In genomic region chr6:112684065-112684464, GRCm38 (mm10) we compare ENCODE assay signal across 22 mouse cellular contexts. TPM values are rescaled to one million over a fixed set of nuclear protein-coding genes. Genes with fewer than 3 reads are reported as not detected.
DNase-seq lines count a peak whose midpoint lies in the region; ATAC-seq and TF ChIP-seq lines count a peak whose summit lies in the region.
"Had no signal": no experiment of that assay in that cellular context is flagged by ENCODE, and none has a peak within 500 bp of the region (broad histone marks: within the 10 kb centered on the region; RNA-seq: fewer than 3 reads in every experiment).

No protein-coding gene starts in this region.

- H3K9ac ChIP-seq in heart, embryonic 12.5 days: no peak overlapping the region
- H3K9ac ChIP-seq in heart, adult 2 months (ENCODE audit: low read depth, low read length): no peak overlapping the region
- peak overlapping the region; percentile 27; the same call in 1 of the 2 replicates for H3K9ac ChIP-seq in liver, embryonic 14.5 days (replicated peaks)
- H3K9ac ChIP-seq in hindbrain, embryonic 14.5 days: no peak overlapping the region
- H3K9ac ChIP-seq: embryonic facial prominence, embryonic 15.5 days; limb, embryonic 15.5 days; midbrain, embryonic 15.5 days had no signal

- H3K4me2 ChIP-seq in heart, embryonic 12.5 days: no peak overlapping the region
- peak overlapping the region; percentile 16 for H3K4me2 ChIP-seq in liver, embryonic 14.5 days (ENCODE audit: low read depth)
- no peak overlapping the region for H3K4me2 ChIP-seq in hindbrain, embryonic 14.5 days (replicated peaks)
- H3K4me2 ChIP-seq: embryonic facial prominence, embryonic 15.5 days; limb, embryonic 15.5 days; midbrain, embryonic 15.5 days had no signal

- DNase-seq in heart, adult 2 months: no peak
- peak; percentile 22 to 56 (median 47) for DNase-seq in liver, embryonic 14.5 days (ENCODE audit: low read depth in 3 of 3, low spot score in 3 of 3)
- no peak for DNase-seq in retina, embryonic 14.5 days (ENCODE audit: low spot score)
- DNase-seq in hindbrain, embryonic 14.5 days (ENCODE audit: low spot score): no peak
- no peak for DNase-seq in thymus, postnatal 4 days
- DNase-seq in adrenal gland, postnatal 10 days: no peak
- DNase-seq: adrenal gland, adult 8-10 months; cerebellum, adult 11 months; cerebellum, postnatal 25 days; gastrocnemius, postnatal 14 days; heart, adult 18-20 months; kidney, adult 18-20 months; lung, postnatal 14 days had no signal

- WGBS in heart, embryonic 12.5 days: 67% methylated on average over 2 of the region's 2 CpGs
- 77% methylated on average over 2 of the region's 2 CpGs for WGBS in heart, adult 2 months
- 69% methylated on average over 2 of the region's 2 CpGs for WGBS in liver, embryonic 14.5 days (ENCODE audit: insufficient replicate concordance)
- 86% methylated on average over 2 of the region's 2 CpGs for WGBS in hindbrain, embryonic 14.5 days

- no peak for TF ChIP-seq POLR2A in heart, adult 2 months (IDR thresholded peaks at IDR 0.05; ENCODE audit: insufficient read depth, low read depth, low read length)

- ATAC-seq in heart, embryonic 12.5 days (ENCODE audit: insufficient number of reproducible peaks, low FRiP score): peak; percentile 89
- ATAC-seq in erythroblast, adult 5-6 weeks (replicated peaks; ENCODE audit: low FRiP score, poor library complexity, severe bottlenecking): peak; percentile 96
- peak; percentile 89 for ATAC-seq in liver, embryonic 14.5 days (ENCODE audit: insufficient read depth)
- ATAC-seq in hindbrain, embryonic 14.5 days (ENCODE audit: low FRiP score): no peak
- ATAC-seq: CD4-positive, CD25-positive, alpha-beta regulatory T cell, adult 4 months; midbrain, embryonic 15.5 days had no signal

- H3K9me3 ChIP-seq in heart, embryonic 12.5 days (replicated peaks): no peaks in the 10 kb centered on the region
- no peaks in the 10 kb centered on the region for H3K9me3 ChIP-seq in liver, embryonic 14.5 days (ENCODE audit: control insufficient read depth, low read length)
- no peaks in the 10 kb centered on the region for H3K9me3 ChIP-seq in hindbrain, embryonic 14.5 days (ENCODE audit: control insufficient read depth, low read length)
- H3K9me3 ChIP-seq: embryonic facial prominence, embryonic 15.5 days; hindbrain, embryonic 10.5 days; limb, embryonic 15.5 days; midbrain, embryonic 15.5 days had no signal

- TF ChIP-seq EP300 in heart, adult 2 months (IDR thresholded peaks at IDR 0.05; ENCODE audit: insufficient read depth, low read depth, low read length): no peak
- TF ChIP-seq EP300 in liver, embryonic 14.5 days (IDR thresholded peaks at IDR 0.05; ENCODE audit: low read depth): no peak

- no peak for TF ChIP-seq CTCF in heart, adult 2 months (IDR thresholded peaks at IDR 0.05)
- no peak for TF ChIP-seq CTCF in liver, embryonic 14.5 days (IDR thresholded peaks at IDR 0.05; ENCODE audit: low read depth)

- peaks cover 26% of the 10 kb centered on the region for H3K36me3 ChIP-seq in heart, embryonic 12.5 days
- no peaks in the 10 kb centered on the region for H3K36me3 ChIP-seq in heart, adult 2 months (ENCODE audit: control insufficient read depth, insufficient read depth, low read length)
- peaks cover 35% of the 10 kb centered on the region for H3K36me3 ChIP-seq in liver, embryonic 14.5 days (replicated peaks; ENCODE audit: control insufficient read depth, insufficient read depth, low read depth)
- H3K36me3 ChIP-seq in hindbrain, embryonic 14.5 days (replicated peaks; ENCODE audit: control insufficient read depth, insufficient read depth): no peaks in the 10 kb centered on the region
- H3K36me3 ChIP-seq: midbrain, embryonic 15.5 days had no signal

- intact Hi-C loops in heart, adult 2 months (cut with DNase I): no loop called here

- no peak overlapping the region for H3K4me3 ChIP-seq in heart, embryonic 12.5 days
- no peak overlapping the region for H3K4me3 ChIP-seq in heart, adult 2 months
- no peak overlapping the region for H3K4me3 ChIP-seq in liver, embryonic 14.5 days (ENCODE audit: insufficient read depth in 1 of 2, low read depth in 2 of 2, low read length in 2 of 2)
- no peak overlapping the region for H3K4me3 ChIP-seq in hindbrain, embryonic 14.5 days (replicated peaks; ENCODE audit: low read length)
- H3K4me3 ChIP-seq: embryonic facial prominence, embryonic 15.5 days; hindbrain, embryonic 10.5 days; limb, embryonic 15.5 days; midbrain, embryonic 15.5 days; myocyte had no signal

- no peak overlapping the region for H3K27ac ChIP-seq in heart, embryonic 12.5 days (ENCODE audit: poor library complexity, severe bottlenecking)
- no peak overlapping the region for H3K27ac ChIP-seq in heart, adult 2 months
- peak overlapping the region; percentile 80 for H3K27ac ChIP-seq in liver, embryonic 14.5 days
- no peak overlapping the region for H3K27ac ChIP-seq in hindbrain, embryonic 14.5 days
- H3K27ac ChIP-seq: embryonic facial prominence, embryonic 15.5 days; hindbrain, embryonic 10.5 days; kidney, postnatal 0 days; limb, embryonic 15.5 days; midbrain, embryonic 15.5 days had no signal

- no peaks in the 10 kb centered on the region for H3K27me3 ChIP-seq in heart, embryonic 12.5 days (replicated peaks)
- no peaks in the 10 kb centered on the region for H3K27me3 ChIP-seq in heart, adult 2 months (ENCODE audit: control insufficient read depth, insufficient read depth, low read length)
- no peaks in the 10 kb centered on the region for H3K27me3 ChIP-seq in liver, embryonic 14.5 days (ENCODE audit: control insufficient read depth, insufficient read depth, low read length)
- no peaks in the 10 kb centered on the region for H3K27me3 ChIP-seq in hindbrain, embryonic 14.5 days (ENCODE audit: control insufficient read depth, insufficient read depth, low read length)
- H3K27me3 ChIP-seq: embryonic facial prominence, embryonic 15.5 days; limb, embryonic 15.5 days; midbrain, embryonic 15.5 days had no signal

- no peaks in the 10 kb centered on the region for H3K4me1 ChIP-seq in heart, embryonic 12.5 days (replicated peaks)
- peaks cover 3% of the 10 kb centered on the region for H3K4me1 ChIP-seq in heart, adult 2 months (ENCODE audit: control insufficient read depth, insufficient read depth, low read length)
- peaks cover 9 to 14% of the 10 kb centered on the region in 2 experiments; a peak in 3 of 4 replicates for H3K4me1 ChIP-seq in liver, embryonic 14.5 days (replicated peaks; ENCODE audit: control insufficient read depth in 2 of 2, insufficient read depth in 2 of 2, low read length in 1 of 2)
- H3K4me1 ChIP-seq in hindbrain, embryonic 14.5 days (replicated peaks; ENCODE audit: control insufficient read depth, insufficient read depth, low read length): no peaks in the 10 kb centered on the region
- H3K4me1 ChIP-seq: embryonic facial prominence, embryonic 15.5 days; hindbrain, embryonic 10.5 days; limb, embryonic 15.5 days; midbrain, embryonic 15.5 days had no signal

- no peaks in the 10 kb centered on the region for H3K79me2 ChIP-seq in heart, adult 2 months (replicated peaks; ENCODE audit: control insufficient read depth, insufficient read depth, low read length)

RNA-seq across cellular contexts. Expression of gene Rad18, which starts 12.4 kb away (rescaled TPM):
- polyA plus RNA-seq in heart, embryonic 12.5 days (2016; fragmentation: Nextera tagmentation; extraction: Ambion mirVana): 28.8 and 30.7 TPM in 2 replicates
- total RNA-seq in heart, adult 2 months (2021): 1 to 10 TPM; 1.3 to 1.6 TPM
- polyA plus RNA-seq in heart, adult 2 months (2012; rRNA removed): 0.53 and 0.66 TPM in 2 replicates
- 21.1 and 36.9 TPM in 2 replicates for total RNA-seq in erythroblast, adult 5-6 weeks (2015; ENCODE audit: low replicate concordance)
- total RNA-seq in erythroblast, adult 5-6 weeks (2017; ENCODE audit: low replicate concordance): 30.2 and 30.7 TPM in 2 replicates
- polyA plus RNA-seq in liver, embryonic 14.5 days (2012; rRNA removed): 7.2 and 8.3 TPM in 2 replicates
- 22.4 and 26.0 TPM in 2 replicates for polyA plus RNA-seq in liver, embryonic 14.5 days (2014; fragmentation: Nextera tagmentation; extraction: Ambion mirVana)
- polyA plus RNA-seq in hindbrain, embryonic 14.5 days (2014; fragmentation: Nextera tagmentation; extraction: Ambion mirVana): 14.4 and 14.9 TPM in 2 replicates
- 10 to 100 TPM in 1 of 2 experiments, 1 to 10 TPM in 1; 9.7 to 10.1 TPM for total RNA-seq in adrenal gland, postnatal 10 days (2021)

Comparison
In these comparisons a context has a peak if more than half of its experiments do, and no peak if none do; other contexts are left out.
1. DNase-seq: peak in liver, embryonic 14.5 days (3 of 3); none in heart, adult 2 months (0 of 2), retina, embryonic 14.5 days (single experiment), hindbrain, embryonic 14.5 days (single experiment), thymus, postnatal 4 days (single experiment) and adrenal gland, postnatal 10 days (single experiment).